Mouse (Mus musculus): ENCODE data around the gene Gm765. TPM values are rescaled to one million over a fixed set of nuclear protein-coding genes. Genes with fewer than 3 reads are reported as not detected.

The Gm765 gene
- under 1 TPM; 0.21 to 0.35 TPM for total RNA-seq (2021)
- long read RNA-seq, experiment 1, partial matches to known transcripts = 0 of 2 reads
- long read RNA-seq, experiment 1, other reads (novel, unspliced or antisense) = 2 of 2 reads
- long read RNA-seq, experiment 2, partial matches to known transcripts = 0 of 2 reads
- long read RNA-seq, experiment 2, other reads (novel, unspliced or antisense) = 1 of 2 reads

DNA sequence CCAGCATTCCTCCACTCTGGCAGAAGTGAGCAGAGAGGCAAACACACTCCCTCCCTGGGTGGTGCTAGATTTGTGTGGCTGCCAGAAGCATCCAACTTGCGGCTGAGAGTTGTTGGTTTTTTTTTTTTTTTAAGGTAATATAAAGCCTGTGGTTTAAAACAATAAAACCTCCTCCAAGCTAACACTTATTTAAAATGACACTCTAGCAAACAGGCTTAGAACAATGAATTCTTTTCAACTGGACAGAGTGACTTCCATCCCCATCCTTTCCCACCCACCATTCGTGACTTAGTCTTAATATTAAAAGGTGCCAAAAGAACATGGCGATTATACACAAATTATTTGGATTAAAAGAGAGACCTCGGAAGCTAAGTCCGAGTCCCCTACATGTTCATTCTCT is at the start of gene Gm765:
TSS of gene Gm765 (minus strand) at position 101 of the 400 bp plus-strand sequence.
- intact Hi-C loops (cut with DNase I) = no loop called here

DNA sequence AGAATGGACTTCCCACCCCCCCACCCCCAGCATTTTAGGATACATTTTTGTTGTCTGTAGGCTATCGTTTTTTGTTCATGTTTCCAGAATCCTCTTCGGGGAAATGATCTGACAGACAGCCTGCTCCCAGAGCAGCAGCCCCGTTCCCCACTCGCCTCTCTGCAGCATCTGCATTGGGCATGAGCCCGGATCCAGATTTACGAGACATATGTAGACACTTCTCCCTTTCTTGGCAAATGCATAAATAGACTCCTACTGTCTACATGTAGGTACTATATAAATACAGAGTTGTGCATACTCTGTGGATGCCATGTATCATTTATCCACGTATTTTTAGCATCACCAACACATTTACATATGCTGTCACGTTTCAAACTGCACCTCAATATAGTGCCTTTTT is 42.9 kb upstream of the Gm765 start:
- DNase-seq (ENCODE audit: low spot score in 2 of 2) = peak; percentile 65 to 76
- intact Hi-C loops (cut with DNase I) = no loop called here

More for the DNA sequence above, at the start of gene Gm765:
- DNase-seq (ENCODE audit: low spot score in 2 of 2) = no peak

DNA sequence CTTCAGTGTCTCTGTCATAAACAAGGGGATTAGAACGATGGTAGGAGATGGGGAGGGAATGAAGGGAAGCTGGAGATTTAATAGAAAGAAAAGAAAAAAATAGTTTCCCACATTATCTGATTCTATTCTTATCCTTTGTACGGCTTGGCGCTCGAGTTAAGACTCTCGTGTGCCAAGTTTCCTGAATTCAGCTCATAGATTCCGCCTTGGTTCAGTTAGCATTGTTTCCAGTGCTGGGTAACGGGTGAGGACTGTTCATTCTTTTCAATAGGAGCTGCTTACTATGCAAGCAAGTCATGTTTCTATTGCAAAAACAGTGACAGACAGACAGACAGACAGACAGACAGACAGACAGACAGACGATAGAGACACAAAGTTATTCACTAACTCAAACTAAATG is 41.9 kb upstream of the Gm765 start:
- intact Hi-C loops (cut with DNase I) = loop anchor here (5.0 kb wide), 2 partner anchors 112 to 277 kb away; no protein-coding TSS in a partner anchor
- peak; percentile 21 to 24 for DNase-seq (ENCODE audit: low spot score in 2 of 2)

DNA sequence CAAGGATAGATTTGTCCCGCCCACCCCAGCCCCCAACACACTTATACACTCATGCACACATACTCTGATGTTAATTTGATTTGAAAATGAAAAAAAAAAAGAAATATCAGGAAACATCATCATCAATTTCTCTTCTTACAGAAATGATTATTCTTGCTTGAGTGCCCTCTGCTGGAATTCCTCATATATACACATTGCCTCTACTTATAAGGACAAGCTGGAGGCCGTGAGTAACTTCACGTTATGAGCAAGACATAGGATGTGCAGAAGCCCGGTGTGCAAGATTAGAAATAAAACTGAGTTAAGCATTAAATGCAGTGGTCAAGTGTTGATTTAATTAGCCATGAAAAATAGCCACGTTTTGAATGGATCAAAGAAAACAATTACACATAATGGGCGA is 40.9 kb upstream of the Gm765 start:
- DNase-seq (ENCODE audit: low spot score in 2 of 2) = peak; percentile 75 to 77
- intact Hi-C loops (cut with DNase I) = loop anchor here (1.0 to 5.0 kb wide), 3 partner anchors 111 to 276 kb away; no protein-coding TSS in a partner anchor

DNA sequence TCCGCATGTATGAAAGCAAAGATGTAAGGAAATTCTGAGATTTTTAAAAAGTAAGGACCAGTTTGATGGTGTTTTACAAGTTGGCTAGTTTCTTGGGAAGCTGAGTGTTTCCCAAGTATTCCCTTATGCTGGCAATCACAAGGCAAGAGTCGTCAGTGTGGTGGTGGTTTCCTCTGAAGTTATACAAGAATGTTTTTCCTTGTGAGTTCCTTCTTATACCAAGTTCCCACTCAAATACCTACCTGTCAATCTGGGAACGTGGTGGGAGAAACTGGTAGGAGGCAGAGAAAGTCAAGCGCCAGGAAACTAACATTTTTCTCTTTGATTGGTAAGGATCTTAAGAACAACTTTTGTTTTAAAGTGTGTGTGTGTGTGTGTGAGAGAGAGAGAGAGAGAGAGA is 23.6 kb upstream of the Gm765 start:
- DNase-seq (ENCODE audit: low spot score in 2 of 2) = no peak
- intact Hi-C loops (cut with DNase I) = no loop called here

DNA sequence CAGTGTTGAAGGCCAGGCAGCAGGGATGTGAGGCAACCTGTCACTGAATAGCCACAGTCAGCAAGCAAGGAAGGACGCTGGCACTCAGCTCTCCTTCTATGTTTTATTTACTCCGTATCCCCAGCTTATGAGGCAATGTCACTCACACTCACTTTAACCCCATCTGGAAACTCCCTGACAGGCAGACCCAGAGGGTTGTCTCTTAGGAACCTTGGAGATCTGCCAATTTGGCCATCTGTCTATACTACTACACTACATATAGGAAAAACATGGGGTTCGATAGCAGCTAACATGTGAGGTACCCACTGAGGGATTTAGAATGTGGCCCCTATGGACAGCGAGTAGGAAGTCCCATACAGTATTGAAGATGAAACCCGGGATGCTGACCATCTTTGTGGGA is 12.7 kb upstream of the Gm765 start:
- intact Hi-C loops (cut with DNase I) = no loop called here
- no peak for DNase-seq (ENCODE audit: low spot score in 2 of 2)

DNA sequence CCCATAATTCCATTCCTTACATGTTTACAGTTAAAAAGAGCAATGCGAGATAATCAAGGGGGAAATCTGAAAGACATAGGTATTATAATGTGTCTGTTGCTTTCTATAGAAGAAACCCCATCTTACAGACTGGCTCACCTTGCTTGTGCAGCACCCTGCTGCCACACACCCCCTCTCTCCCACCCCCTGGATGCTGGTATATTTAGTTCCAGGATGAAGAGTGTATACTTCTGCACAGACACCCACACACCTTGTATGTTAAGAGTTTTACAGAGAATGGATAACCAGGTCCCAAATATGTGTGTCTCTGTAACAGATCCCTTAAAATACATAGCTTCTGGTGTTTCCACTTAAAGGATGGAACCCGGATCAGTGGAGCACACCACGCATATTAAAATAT is 10.7 kb upstream of the Gm765 start:
- DNase-seq (ENCODE audit: low spot score in 2 of 2) = peak in 1 of 2 experiments; percentile 9
- intact Hi-C loops (cut with DNase I) = no loop called here

DNA sequence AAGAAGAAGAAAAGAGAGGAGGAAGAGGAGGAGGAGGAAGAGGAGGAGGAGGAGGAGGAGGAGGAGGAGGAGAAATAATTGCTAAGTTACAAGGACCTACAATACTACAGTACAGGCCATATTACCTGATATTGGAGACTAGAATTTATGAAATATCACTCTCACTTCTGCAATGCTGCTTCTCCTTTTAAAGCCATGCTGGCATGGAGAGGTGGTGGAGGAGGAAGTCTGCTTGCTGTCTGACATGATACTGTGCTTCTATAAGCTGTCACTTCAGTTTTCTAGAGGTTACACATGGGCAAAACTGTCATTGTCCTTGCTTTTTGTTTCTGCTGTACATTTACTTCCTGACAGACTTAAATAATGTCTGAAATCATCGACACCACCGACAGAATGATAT is 9.8 kb downstream of the Gm765 start:
- intact Hi-C loops (cut with DNase I) = no loop called here
- no peak for DNase-seq (ENCODE audit: low spot score in 2 of 2)

DNA sequence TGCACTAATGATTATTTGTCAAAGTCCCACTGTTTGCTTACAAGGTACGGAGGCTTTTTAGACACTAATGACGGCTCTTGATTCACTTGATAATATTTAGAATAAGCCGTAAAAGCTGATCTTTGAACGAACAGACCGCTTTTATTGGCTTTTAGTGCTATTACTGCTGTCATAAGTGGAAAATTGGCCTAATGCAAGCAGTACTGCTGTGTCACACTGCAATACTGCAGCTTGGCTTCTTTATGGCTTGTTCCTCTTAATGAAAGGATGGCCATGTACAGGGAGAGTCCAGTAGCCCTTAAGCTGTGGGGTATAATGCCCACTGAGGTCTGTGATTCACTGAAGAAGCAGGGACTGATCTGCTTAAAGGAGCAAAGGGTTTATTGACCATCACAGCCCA is 30.9 kb downstream of the Gm765 start:
- no peak for DNase-seq (ENCODE audit: low spot score in 2 of 2)
- intact Hi-C loops (cut with DNase I) = no loop called here

DNA sequence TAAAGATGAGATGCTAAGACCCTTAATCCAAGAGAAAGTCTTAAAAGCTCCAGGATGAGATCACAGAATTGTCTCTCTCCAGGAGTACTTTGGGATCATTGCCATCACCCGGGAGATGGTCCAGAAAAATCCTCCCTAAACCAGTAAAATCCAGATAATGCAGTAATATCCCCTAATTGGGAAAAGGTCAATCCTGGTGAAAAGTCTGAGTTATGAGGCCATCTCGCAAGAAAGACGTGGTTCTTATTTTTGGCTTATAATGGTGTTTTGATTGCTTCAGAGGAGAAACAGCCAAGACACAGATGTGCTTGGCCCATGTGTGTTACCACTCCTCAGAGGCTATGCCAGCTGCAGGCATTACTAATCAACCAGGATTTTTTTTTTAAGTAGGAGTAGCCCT is 34.9 kb downstream of the Gm765 start:
- DNase-seq (ENCODE audit: low spot score in 2 of 2) = no peak
- intact Hi-C loops (cut with DNase I) = no loop called here

DNA sequence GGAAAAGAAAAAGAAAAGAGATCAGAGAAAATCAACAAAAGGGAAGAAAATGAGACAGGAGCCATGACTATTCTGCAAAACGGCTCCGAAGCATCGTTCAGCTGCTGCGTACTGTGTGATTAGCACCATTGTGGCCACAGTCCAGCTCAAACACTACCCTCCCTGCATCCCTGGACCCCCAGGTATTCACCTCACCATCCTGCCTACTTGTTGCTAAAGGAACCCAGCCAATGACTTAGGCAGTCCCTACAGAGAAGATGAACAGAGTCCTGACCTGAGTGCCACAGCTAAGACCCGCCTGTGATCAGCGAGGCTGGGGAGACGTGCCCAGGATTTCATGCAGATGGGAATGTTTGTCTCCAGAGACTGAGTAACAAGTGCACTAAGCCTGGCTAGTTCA is 35.4 kb downstream of the Gm765 start:
- intact Hi-C loops (cut with DNase I) = no loop called here
- DNase-seq (ENCODE audit: low spot score in 2 of 2) = no peak

DNA sequence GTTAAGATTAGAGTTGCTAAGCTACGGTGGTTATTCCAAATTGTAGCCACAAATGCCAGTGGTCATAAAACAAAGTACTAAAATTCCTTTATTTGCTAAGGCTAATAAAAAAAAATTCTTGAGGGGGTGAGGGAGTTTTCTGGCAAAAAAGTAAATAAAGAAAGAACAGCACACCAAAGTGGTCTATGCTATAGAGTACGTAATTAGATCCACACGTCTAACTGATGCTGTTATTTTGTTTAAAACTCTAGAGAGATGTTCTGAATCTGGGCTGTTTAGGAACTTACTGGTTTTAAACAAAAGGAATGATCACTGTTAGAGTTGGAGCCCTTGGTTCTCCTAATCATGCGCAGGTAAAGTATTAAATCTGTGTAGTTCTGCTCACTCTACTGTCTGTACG is 50.5 kb downstream of the Gm765 start:
- DNase-seq (ENCODE audit: low spot score in 2 of 2) = no peak
- intact Hi-C loops (cut with DNase I) = no loop called here

DNA sequence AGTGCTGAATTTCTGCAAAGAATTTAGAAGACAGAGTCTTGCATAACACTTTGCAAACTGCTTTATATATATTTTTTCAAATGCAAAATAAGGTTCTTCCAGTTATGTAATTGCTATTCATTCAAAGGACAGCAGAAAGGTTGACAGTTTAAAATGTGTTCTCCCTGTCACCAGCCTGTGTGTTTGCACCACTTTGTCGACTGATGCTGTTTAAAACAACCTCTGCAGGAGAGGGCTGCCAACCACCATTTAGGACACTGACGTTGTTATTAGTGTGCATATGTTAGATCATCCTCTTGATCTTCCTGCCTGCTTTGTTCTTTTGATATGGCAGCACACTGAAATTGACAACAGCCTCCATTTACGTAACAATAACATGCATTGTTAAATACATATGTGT is 54.2 kb downstream of the Gm765 start:
- peak in 1 of 2 experiments; percentile 11 for DNase-seq (ENCODE audit: low spot score in 2 of 2)
- intact Hi-C loops (cut with DNase I) = no loop called here

DNA sequence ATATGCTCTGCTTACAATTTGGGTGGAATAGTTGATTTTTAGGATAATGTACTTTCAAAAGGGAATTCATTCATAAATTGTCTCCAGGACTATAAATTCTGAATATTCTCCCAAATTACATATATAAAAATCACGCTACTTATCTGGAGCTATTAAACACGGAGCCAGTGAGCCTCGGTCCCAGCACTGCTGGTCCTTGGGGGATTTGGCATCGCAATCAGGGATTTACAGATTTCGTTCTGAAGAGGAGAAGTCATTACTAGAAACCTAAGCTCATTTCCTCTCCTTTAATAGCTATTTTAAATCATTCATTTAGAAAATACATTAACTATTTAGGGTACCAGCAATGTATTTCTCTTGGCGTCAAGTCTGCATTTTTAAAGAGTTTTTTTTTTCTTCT is 55.0 kb downstream of the Gm765 start:
- intact Hi-C loops (cut with DNase I) = no loop called here
- DNase-seq (ENCODE audit: low spot score in 2 of 2) = no peak

DNA sequence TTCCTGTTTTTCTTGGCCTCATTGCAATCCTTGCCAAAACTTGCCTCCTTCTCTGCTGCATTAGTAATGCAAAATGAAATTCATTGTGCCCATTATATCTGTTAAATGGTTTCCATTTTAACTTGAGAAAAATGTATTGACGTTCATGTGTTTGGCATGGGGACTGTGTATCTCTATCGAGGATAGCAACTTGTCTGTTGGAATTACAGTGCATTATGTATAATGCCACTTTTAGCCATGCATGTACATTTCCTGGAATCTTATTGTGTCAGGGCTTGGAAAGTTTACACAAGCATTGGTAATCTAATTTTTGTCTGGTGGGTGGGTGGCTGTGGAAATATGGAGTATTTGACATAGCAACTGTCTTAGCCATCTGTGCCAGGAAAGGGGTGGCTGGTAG is 57.4 kb downstream of the Gm765 start:
- no peak for DNase-seq (ENCODE audit: low spot score in 2 of 2)
- intact Hi-C loops (cut with DNase I) = no loop called here

DNA sequence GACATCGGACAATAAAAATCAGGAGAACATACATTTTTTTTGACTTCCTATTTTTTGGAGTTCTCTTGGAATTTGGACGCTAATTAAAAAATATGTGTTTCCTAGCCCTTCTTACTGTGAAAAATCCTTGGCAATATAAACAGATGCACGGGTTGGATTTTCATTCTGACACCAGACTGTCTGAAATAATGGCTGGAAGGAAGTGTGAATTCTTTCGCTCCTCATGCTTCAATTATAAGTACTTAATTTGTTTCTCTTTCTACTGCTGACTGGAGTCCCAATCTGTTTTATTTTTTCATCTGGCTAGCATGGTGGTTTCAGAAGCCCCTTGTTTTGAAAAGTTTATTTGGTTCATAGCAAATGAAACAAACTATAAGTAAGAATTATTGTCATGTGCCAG is 59.8 kb downstream of the Gm765 start:
- no peak for DNase-seq (ENCODE audit: low spot score in 2 of 2)
- intact Hi-C loops (cut with DNase I) = no loop called here

DNA sequence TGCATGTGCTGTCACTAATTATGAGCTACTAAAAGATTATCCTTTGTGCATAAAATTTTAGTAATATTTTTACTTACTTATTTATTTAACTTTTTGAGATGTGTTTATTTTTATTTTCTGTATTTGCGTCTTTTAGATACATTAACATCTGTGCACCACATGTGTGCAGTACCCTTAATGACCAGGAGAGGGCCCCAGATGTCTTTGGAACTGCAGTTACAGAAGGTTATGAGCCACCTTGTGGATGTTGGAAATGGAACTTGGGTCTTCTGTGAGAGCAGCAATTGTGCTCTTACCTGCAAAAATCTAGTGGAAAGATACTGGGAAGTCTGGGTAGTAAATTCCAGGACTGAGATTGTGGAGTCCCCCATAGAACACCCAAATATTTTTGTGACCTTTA is 71.0 kb downstream of the Gm765 start:
- DNase-seq (ENCODE audit: low spot score in 2 of 2) = peak; percentile 34 to 49
- intact Hi-C loops (cut with DNase I) = loop anchor here (5.0 kb wide), 1 partner anchor 111 kb away; no protein-coding TSS in a partner anchor

DNA sequence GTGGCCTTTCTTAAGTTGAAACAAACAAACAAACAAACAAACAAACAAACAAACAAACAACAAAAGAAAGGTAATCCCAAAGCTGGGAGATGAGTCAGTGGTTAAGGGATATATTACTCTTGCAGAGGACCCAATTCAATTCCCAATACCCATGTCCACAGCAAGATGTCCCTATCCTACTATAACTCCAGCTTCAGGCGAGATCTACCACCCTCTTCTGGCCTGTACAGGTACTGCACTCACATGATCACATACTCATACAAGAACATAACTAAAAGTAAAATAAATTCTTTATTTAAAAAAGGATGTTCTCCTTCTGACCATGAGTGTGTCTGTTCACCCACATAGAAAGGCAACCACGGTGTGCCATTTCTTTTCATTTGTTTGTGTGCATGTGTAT is 79.6 kb downstream of the Gm765 start:
- no peak for DNase-seq (ENCODE audit: low spot score in 2 of 2)
- intact Hi-C loops (cut with DNase I) = no loop called here

DNA sequence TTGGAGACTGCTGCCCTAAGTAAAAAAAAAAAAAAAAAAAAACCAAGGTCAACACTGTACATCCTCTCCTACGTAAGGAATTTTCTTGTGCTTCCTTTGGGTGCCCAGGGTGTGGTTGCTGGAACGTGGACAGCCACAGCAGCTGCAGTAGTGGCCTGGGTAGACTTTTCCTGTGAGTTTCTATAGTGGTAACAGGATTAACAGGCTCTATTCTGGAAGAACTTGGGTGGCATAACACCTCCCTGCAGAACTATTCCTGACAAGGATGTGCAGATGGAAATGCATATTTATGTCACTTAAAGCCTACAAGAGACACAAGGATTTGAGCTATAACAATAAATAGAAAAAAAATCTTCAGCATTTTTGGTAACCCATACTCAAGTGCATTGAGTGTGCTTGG is 83.5 kb downstream of the Gm765 start:
- peak; percentile 48 to 74 for DNase-seq (ENCODE audit: low spot score in 2 of 2)
- intact Hi-C loops (cut with DNase I) = loop anchor here (10.0 kb wide), 1 partner anchor 124 kb away; no protein-coding TSS in a partner anchor

DNA sequence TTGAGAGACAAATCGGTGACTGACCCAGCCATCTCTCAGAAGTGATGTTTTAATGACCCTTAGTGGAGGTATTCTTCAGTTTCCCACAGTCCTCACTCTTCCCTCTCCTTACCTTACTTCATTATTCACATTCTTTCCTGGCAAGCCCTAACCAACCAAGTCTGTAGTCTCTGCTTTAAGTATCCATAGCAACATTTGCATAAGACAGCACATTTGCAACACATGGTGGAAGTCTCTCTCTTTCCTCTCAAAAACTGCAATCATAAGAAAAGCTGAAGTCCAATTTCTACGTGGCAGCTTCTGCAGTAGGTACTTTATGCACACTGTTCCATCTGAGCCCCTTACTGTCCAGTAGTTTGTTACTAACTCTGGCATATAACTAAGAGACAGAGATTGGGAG is 96.1 kb downstream of the Gm765 start:
- DNase-seq (ENCODE audit: low spot score in 2 of 2) = peak; percentile 20 to 59
- intact Hi-C loops (cut with DNase I) = no loop called here

DNA sequence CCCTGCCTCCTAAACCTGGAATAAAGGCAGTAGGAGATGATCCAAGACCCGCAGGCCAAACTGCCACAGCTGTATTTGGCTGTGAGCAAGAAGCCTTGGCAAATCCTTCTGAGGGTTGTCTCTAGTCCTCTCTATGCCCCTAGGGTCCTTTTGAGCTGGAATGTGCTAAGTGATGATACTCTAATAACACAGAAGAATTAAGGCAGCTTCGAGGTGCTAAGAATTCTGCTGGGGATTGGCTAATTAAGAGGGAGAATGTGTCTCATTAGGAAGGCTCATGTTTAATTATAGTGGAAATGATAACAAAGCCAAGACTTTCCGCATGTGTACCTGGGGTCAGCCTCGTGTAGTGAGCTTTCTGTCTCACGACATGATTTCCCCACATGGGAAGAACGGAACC is 99.4 kb downstream of the Gm765 start:
- intact Hi-C loops (cut with DNase I) = no loop called here
- no peak for DNase-seq (ENCODE audit: low spot score in 2 of 2)

All from left cerebral cortex, postnatal 14 days (tissue).